Mouse (Mus musculus): ENCODE measurements around the gene Pa2g4.
A peak's percentile ranks its signal among the peaks of the same experiment; 100 is the strongest.
"Not testable (repeated sequence)": the region's sequence is repeated elsewhere in the genome, so short reads cannot be mapped to it uniquely, and the experiment has no call there.

The Pa2g4 gene

GRCm38 (mm10) chr10:128579298-128579697 is 13.5 kb upstream of the Pa2g4 start:
- DNase-seq (ENCODE audit: low spot score) = no peak

GRCm38 (mm10) chr10:128578330-128578729 is 12.5 kb upstream of the Pa2g4 start:
- DNase-seq (ENCODE audit: low spot score) = no peak

GRCm38 (mm10) chr10:128575063-128575462 is 9.3 kb upstream of the Pa2g4 start:
- DNase-seq (ENCODE audit: low spot score) = peak; percentile 32

GRCm38 (mm10) chr10:128565206-128565787 is 490 bp downstream of the Pa2g4 start:
- DNase-seq (ENCODE audit: low spot score) = peak; percentile 48

- no peak for DNase-seq (ENCODE audit: low spot score)
Measured at GRCm38 (mm10) chr10:128563544-128563943, 2.2 kb downstream of the Pa2g4 start.

GRCm38 (mm10) chr10:128556963-128557362 is 8.8 kb downstream of the Pa2g4 start:
- DNase-seq (ENCODE audit: low spot score) = no peak

GRCm38 (mm10) chr10:128556286-128556685 is 9.5 kb downstream of the Pa2g4 start:
- DNase-seq (ENCODE audit: low spot score) = peak; percentile 24

- DNase-seq (ENCODE audit: low spot score) = not testable (repeated sequence)
Measured at GRCm38 (mm10) chr10:128555567-128555966, 10.2 kb downstream of the Pa2g4 start.

GRCm38 (mm10) chr10:128550144-128550823 is 15.5 kb downstream of the Pa2g4 start:
- DNase-seq (ENCODE audit: low spot score) = not testable (repeated sequence)

GRCm38 (mm10) chr10:128549682-128550057 is 16.1 kb downstream of the Pa2g4 start:
- DNase-seq (ENCODE audit: low spot score) = not testable (repeated sequence)

GRCm38 (mm10) chr10:128548947-128549681 is 16.7 kb downstream of the Pa2g4 start, which contains the start of gene Rpl41:
TSS of gene Rpl41 (minus strand) at chr10:128549305.
- peak; percentile 98 for DNase-seq (ENCODE audit: low spot score)

GRCm38 (mm10) chr10:128548051-128548791 is 17.6 kb downstream of the Pa2g4 start:
- peak; percentile 17 for DNase-seq (ENCODE audit: low spot score)

GRCm38 (mm10) chr10:128547361-128548032 is 18.3 kb downstream of the Pa2g4 start, which contains the start of gene Zc3h10:
TSS of gene Zc3h10 (minus strand) at chr10:128547774.
- peak; percentile 99 for DNase-seq (ENCODE audit: low spot score)

GRCm38 (mm10) chr10:128546787-128547186 is 19.0 kb downstream of the Pa2g4 start:
- DNase-seq (ENCODE audit: low spot score) = no peak

GRCm38 (mm10) chr10:128546361-128546760 is 19.4 kb downstream of the Pa2g4 start:
- peak; percentile 86 for DNase-seq (ENCODE audit: low spot score)

GRCm38 (mm10) chr10:128545570-128545898 is 20.3 kb downstream of the Pa2g4 start:
- no peak for DNase-seq (ENCODE audit: low spot score)

- no peak for DNase-seq (ENCODE audit: low spot score)
Measured at GRCm38 (mm10) chr10:128544674-128545569, 20.9 kb downstream of the Pa2g4 start.

GRCm38 (mm10) chr10:128544151-128544657 is 21.6 kb downstream of the Pa2g4 start:
- DNase-seq (ENCODE audit: low spot score) = no peak

GRCm38 (mm10) chr10:128543100-128543499 is 22.7 kb downstream of the Pa2g4 start:
- DNase-seq (ENCODE audit: low spot score) = no peak

GRCm38 (mm10) chr10:128538340-128538870 is 27.4 kb downstream of the Pa2g4 start:
- DNase-seq (ENCODE audit: low spot score) = no peak

All from embryo, embryonic 10.5 days (tissue).